Mouse (Mus musculus) thymus, adult 2 months (tissue): ENCODE measurements around the gene Mrln. TPM values are rescaled to one million over a fixed set of nuclear protein-coding genes. Genes with fewer than 3 reads are reported as not detected.

ENCODE experiments used
- DNase-seq: peaks from one replicate; pipeline ENCODE4 v3.0.0; 2021
- H3K27ac ChIP-seq: fragments of 200-500 bp; 2 replicates; pipeline ENCODE4 v1.5.1; 2012; ENCODE audit warnings: low read length, control low read depth; ENCODE audit not compliant: control insufficient read depth, insufficient read depth
- H3K27me3 ChIP-seq: fragments of 200-500 bp; 2 replicates; pipeline ENCODE4 v1.6.1; 2012; ENCODE audit warnings: mild to moderate bottlenecking, low read length, moderate library complexity, mixed read lengths; ENCODE audit not compliant: control insufficient read depth, insufficient read depth
- H3K36me3 ChIP-seq: fragments of 200-500 bp; 2 replicates; pipeline ENCODE4 v1.6.1; 2012; ENCODE audit warnings: mild to moderate bottlenecking, low read length, moderate library complexity; ENCODE audit not compliant: control insufficient read depth, insufficient read depth
- H3K4me1 ChIP-seq: fragments of 200-500 bp; replicated peaks from 2 replicates; pipeline ENCODE4 v1.6.1; 2012; ENCODE audit warnings: low read length; ENCODE audit not compliant: control insufficient read depth, insufficient read depth
- H3K4me3 ChIP-seq: fragments of 200-500 bp; 2 replicates; pipeline ENCODE4 v1.5.1; 2012; ENCODE audit warnings: mild to moderate bottlenecking, low read length, control low read depth, moderate library complexity; ENCODE audit not compliant: control insufficient read depth, insufficient read depth
- CTCF ChIP-seq: fragments of 200-500 bp; IDR thresholded peaks from 2 replicates; pipeline ENCODE4 v1.5.1; 2012; ENCODE audit warnings: mild to moderate bottlenecking, control low read depth, low read length, moderate library complexity, borderline replicate concordance; ENCODE audit not compliant: control insufficient read depth, poor library complexity, insufficient read depth; ENCODE audit errors: extremely low read depth
- POLR2A ChIP-seq: fragments of 200-500 bp; IDR thresholded peaks from 2 replicates; pipeline ENCODE4 v1.6.1; 2012; ENCODE audit warnings: mild to moderate bottlenecking, low read length, control low read depth, moderate library complexity; ENCODE audit not compliant: control insufficient read depth, poor library complexity, insufficient read depth; ENCODE audit errors: extremely low read depth
- WGBS: fragments of 180-500 bp; shearing (Covaris S2); methylation state at CpG from one replicate; pipeline ENCODE4 v1.1.7; 2018; 5-methylcytosine and 5-hydroxymethylcytosine counted together
- polyA plus RNA-seq: library from polyadenylated mRNA; depleted of rRNA; stranded (reverse); fragments of >200 nt; gene quantifications from 2 replicates; pipeline ENCODE4 v1.2.3, GENCODE M21; 2012

Mrln gene
- polyA plus RNA-seq, 1 experiment, result 0.58 TPM

DNA sequence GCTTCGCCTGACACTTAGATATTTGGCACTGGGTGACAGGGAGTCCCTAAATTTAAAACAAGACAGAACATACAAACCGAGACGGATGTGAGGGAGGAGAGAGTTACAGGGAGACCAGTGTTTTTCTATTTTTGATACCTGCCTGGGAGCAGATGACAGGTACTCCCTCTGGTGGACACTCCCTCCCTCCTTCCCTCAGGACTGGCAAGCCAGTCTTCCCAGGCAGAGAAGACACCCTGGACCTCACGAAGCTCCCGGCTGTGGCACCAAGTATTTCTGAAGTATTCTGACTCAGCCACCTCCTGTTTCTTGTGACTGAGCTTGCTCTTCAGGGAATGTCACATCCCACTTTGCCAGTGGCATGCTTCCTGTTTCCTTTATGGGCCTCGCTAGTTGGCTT lies 38.6 kb upstream of the Mrln start:
- Histone ChIP-seq H3K27ac (no peak overlapping the region), H3K27me3 (no peaks in the 10 kb centered on the region), H3K4me1 (no peaks in the 10 kb centered on the region), H3K4me3 (no peak overlapping the region), H3K36me3 (peaks cover 27% of the 10 kb centered on the region)
- 97% methylated on average over 6 of the region's 6 CpGs for WGBS
- DNase-seq, result no peak
- TF ChIP-seq CTCF, result no peak
- no peak for TF ChIP-seq POLR2A

DNA sequence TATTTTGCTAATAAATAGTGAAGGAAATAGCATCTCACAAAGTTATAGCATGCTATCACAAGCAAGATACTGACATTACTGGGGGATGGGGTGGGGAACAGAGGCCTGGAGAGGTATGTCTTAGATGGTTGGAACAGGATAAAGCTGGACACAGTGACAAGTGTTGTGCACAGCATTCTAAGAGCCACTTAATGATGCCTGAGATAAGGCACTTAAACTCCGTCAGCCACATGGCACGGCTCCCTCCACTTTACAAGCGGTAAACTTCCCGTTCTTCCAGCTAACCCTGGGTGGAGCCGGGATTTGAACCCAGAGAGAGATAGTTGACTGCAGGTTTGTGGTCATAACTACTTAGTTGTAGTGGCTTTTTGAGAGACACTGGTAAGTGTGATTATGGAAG lies 38.0 kb upstream of the Mrln start:
- TF ChIP-seq POLR2A (no peak), CTCF (no peak)
- Histone ChIP-seq H3K4me3 (no peak overlapping the region), H3K36me3 (peaks cover 32% of the 10 kb centered on the region), H3K27me3 (no peaks in the 10 kb centered on the region), H3K4me1 (no peaks in the 10 kb centered on the region), H3K27ac (no peak overlapping the region)
- no peak for DNase-seq
- WGBS, result 99% methylated on average over 5 of the region's 5 CpGs

GRCm38 (mm10) chr10:70167625-70168024 lies 36.8 kb upstream of the Mrln start:
- no peaks in the 10 kb centered on the region for H3K27me3 ChIP-seq
- WGBS, result 65% methylated on average over 11 of the region's 11 CpGs
- H3K4me3 ChIP-seq, result no peak overlapping the region
- TF ChIP-seq POLR2A (no peak), CTCF (no peak)
- no peak for DNase-seq
- peaks cover 35% of the 10 kb centered on the region for H3K36me3 ChIP-seq
- H3K4me1 ChIP-seq, result no peaks in the 10 kb centered on the region
- H3K27ac ChIP-seq, result no peak overlapping the region

DNA sequence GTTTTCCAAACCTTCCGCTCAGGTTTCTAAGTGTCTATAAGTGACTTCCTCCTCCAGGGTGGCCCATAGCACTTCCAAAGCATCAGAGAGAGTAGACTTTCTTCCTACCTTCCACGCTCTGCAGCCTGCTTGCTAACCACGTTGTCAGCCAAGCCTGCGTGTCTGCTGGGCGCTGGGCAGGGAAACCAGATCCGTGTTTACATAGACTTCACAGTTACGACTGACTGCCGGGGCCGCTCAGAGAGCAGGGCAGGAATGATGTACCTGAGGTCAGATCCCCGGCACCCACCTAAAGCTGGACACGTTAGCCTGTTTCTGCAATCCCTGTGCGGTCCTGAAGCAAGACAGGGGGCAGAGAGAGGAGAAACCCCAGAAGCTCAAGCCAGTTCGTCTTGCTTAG lies 36.1 kb upstream of the Mrln start:
- DNase-seq, result no peak
- Histone ChIP-seq H3K4me3 (no peak overlapping the region), H3K4me1 (no peaks in the 10 kb centered on the region), H3K36me3 (peaks cover 35% of the 10 kb centered on the region), H3K27me3 (no peaks in the 10 kb centered on the region), H3K27ac (no peak overlapping the region)
- TF ChIP-seq POLR2A (no peak), CTCF (no peak)
- 97% methylated on average over 13 of the region's 13 CpGs for WGBS

GRCm38 (mm10) chr10:70169044-70169443 lies 35.4 kb upstream of the Mrln start:
- DNase-seq, result no peak
- WGBS, result 95% methylated on average over 18 of the region's 18 CpGs
- Histone ChIP-seq H3K4me3 (no peak overlapping the region), H3K36me3 (peaks cover 35% of the 10 kb centered on the region), H3K27me3 (no peaks in the 10 kb centered on the region), H3K27ac (no peak overlapping the region), H3K4me1 (no peaks in the 10 kb centered on the region)
- no peak for TF ChIP-seq POLR2A
- TF ChIP-seq CTCF, result no peak

DNA sequence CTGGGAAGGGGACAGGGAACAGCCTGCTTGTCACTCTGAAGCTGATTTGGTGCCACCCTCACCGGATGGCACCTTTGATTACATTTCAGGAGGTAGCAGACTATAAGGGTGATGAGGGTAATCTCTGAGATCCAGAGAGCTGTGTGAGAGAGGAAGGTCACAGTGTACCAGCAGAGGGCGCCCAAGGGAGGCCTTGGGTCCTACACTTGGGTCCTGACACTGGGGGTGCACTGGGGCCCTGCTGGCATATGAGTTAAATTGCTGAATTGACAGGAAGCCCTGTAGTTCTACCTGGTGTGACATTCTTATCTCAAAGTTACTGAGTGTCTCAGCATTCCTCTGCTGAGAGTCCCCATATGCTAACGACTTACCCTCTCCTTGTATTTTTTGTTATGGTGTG lies 31.1 kb upstream of the Mrln start:
- WGBS, result 67% methylated on average over 3 of the region's 3 CpGs
- Histone ChIP-seq H3K36me3 (peaks cover 29% of the 10 kb centered on the region), H3K4me3 (no peak overlapping the region), H3K4me1 (no peaks in the 10 kb centered on the region), H3K27ac (no peak overlapping the region), H3K27me3 (no peaks in the 10 kb centered on the region)
- peak; percentile 72 for DNase-seq
- TF ChIP-seq CTCF (peak; percentile 69; the same call in 1 of the 2 replicates), POLR2A (no peak)
